Mouse (Mus musculus): Measurements from ENCODE around the gene Gm10230. TPM values are rescaled to one million over a fixed set of nuclear protein-coding genes. Genes with fewer than 3 reads are reported as not detected.
"Not testable (repeated sequence)": the region's sequence is repeated elsewhere in the genome, so short reads cannot be mapped to it uniquely, and the experiment has no call there.

Gm10230 gene
- polyA plus RNA-seq (2016; fragmentation: Nextera tagmentation; extraction: Ambion mirVana): not detected in 2 replicates

DNA sequence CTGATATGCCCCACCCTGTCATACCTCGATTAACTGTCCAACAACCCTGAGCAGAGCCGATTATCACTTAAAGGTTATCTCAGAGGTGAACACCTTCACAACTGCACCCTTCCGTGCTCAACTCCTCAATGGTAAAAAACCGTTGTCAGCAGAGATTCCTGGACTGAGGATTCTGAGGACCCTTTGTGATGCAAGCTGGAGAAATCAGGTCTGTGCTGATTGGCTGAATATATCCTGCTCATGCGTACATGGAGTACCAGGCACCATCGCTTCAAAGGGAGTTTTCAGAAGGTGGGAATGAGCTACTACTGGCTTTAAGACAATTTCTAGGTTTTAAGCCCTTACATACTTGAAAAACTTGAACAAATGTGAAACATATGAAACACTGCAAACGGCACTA, at the start of gene Gm10230:
Gene Gm10230, minus strand, starts transcription at position 101 of the 400 bp plus-strand sequence.
- H3K4me2 ChIP-seq (replicated peaks); ATAC-seq (ENCODE audit: low FRiP score, low read depth); H3K27me3 ChIP-seq (replicated peaks); H3K27ac ChIP-seq; H3K4me1 ChIP-seq; H3K9me3 ChIP-seq; H3K9ac ChIP-seq; H3K36me3 ChIP-seq; H3K4me3 ChIP-seq: not testable (repeated sequence)
- no CpG with 5 or more reads among the region's 7 CpGs for WGBS

Small RNA genes within 50 kb of the gene (microRNA-seq; reads per million reads assigned to microRNA genes)
- not detected for gene Gm44452

Data from neural tube, embryonic 12.5 days (tissue).